Mouse (Mus musculus) thymus, adult 18-20 months (tissue): ENCODE measurements at regions not wholly inside any gene's neighbourhood (a gene's known extent, or its start where the extent isn't known, plus 50 kb on each side); places are given as distances from the start of the nearest gene placed in this dataset.
"Not testable (repeated sequence)": the region's sequence is repeated elsewhere in the genome, so short reads cannot be mapped to it uniquely, and the experiment has no call there.

Experiments used
- DNase-seq, 2 experiments: peaks; one replicate each; pipeline ENCODE4 v3.0.0; 2022; ENCODE audit warnings: mixed read lengths in 2 of 2

GRCm38 (mm10) chr16:9016040-9016761 lies 186.3 kb downstream of the 1810013L24Rik start:
- no peak for DNase-seq

DNA sequence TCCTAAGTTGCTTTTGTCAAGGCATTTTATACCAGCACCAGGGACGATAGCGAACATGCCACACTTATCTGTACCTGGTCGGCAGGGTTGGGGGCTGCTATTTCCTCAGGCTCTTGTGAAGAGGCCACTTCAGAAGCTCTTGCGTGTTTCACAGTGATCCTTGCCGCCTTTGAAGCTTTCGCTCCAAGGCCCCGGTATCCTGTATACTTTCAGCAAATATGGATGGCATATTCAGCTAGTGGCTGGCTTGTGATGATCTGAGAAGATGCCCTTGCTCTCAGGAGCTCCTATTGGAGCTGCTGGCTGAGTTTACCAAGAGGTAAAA lies 186.8 kb downstream of the 1810013L24Rik start:
- no peak for DNase-seq

GRCm38 (mm10) chr16:9030717-9031116 lies 200.8 kb downstream of the 1810013L24Rik start:
- no peak for DNase-seq

GRCm38 (mm10) chr16:9043271-9043670 lies 213.4 kb downstream of the 1810013L24Rik start:
- DNase-seq = no peak

- DNase-seq = no peak
Observed at GRCm38 (mm10) chr16:9046864-9047263, 217.0 kb downstream of the 1810013L24Rik start.

DNA sequence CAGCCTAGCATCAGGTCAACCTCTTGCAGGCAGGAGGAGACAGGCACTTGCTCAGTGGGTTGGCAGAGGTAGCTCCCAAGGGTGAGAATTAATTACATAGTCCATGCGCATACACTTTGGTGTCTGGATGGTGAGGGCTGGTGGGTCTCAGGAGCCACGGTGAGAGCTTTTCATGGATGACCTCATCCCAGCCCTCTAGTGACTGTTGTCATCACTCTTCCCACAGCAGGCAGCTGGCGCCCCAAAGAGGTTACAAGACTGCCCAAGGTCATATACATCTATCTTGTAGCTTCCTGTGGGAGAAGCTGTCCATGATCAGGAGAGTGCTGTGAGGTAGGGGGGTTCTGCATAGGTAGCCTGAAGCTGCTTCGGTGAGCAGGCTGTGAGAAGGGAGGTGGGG lies 224.5 kb downstream of the 1810013L24Rik start:
- no peak for DNase-seq

DNA sequence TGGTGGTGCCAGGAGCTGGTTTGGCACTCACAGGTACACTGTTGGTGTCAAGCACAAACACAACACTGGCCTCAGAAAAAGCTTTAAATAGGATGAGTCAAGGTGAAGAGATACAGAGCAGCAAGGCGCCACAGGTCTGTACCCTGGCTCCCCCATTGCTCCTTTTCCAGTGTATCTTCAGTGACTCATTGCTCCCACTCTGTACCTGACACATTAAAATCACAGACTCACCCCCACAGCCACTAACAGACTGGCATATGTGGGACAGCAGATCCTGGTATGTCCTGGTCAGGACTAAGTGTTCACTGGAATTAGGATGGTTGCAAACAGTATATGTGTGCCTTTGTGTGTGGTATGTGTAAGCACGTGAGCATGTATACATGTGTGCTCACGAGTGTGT lies 226.5 kb downstream of the 1810013L24Rik start:
- no peak for DNase-seq

DNA sequence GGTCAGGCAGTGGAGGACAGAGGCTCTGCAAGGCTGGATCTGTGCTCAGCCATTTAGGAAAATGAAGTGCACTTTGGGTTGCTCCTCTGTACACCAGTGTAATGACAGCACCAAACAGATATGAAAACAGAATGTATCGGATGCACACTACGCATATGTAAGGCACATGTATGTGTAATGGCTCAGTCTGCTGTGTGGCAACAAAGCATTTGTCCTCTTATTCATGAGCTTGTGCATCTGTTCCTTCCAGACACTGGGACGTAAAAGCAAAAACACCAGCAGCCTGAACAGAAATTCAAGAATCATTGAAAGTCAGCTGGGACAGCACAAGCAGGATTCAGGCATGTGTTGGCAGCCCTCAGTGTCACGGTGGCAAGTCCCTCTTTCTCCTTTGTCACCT lies 241.6 kb downstream of the 1810013L24Rik start:
- DNase-seq = no peak

DNA sequence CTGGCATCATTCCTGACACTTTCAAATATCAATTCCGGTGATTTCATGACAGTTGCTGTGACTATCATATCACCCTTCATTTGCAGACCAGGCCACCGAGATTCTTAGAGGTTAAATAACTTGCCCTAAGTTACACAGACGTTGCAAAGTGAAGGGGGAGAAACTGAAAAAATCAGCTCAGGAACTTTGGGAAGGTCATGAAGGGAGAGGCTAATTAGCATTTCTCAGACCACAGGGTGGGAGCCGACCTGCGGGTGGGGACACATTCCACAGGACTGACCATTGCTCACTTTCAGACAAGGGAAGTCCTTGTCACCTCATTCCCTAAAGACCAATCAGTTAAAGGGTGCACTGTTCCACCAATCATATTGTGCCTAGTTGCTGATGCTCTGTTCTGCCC lies 242.1 kb downstream of the 1810013L24Rik start:
- not testable (repeated sequence) for DNase-seq

DNA sequence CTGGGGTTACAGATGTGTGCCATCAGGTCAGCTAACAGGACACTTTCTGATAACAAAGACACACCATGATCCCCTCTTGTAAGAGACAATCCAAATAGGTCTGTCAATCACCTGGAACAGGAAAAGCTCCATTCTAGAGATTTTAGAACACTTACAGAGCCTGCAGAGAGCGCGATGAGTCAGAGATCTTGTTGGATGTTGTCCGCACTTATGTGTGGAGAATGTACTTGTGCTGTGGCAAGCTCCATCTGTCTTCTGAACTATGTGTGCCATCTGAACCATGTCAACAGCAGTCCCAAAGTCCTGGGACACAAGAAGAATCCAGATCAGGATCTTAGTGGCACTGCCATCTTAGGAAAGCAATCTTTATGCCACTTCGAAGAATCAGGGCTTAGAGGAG lies 244.4 kb downstream of the 1810013L24Rik start:
- DNase-seq = no peak

DNA sequence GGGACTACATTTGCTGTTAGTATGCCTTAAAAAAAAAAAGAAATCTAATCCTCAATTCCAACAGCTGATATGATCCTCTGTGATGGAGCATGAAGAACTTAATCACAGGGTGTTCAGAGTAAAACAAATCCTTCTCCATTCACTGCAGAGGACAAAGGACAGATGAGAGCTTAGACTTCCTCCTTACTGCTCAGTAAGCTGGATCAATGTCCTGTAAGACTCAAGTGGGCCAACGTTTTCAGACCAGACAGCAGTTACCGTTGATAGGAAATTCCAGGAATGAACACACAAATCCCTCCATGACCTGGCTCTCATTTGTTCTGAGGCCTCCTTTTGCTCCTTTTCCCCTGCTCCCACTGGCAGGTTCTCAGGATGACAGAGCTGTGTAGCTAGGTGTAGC lies 247.6 kb downstream of the 1810013L24Rik start:
- DNase-seq = no peak

GRCm38 (mm10) chr16:9078405-9078942 lies 248.6 kb downstream of the 1810013L24Rik start:
- no peak for DNase-seq

DNA sequence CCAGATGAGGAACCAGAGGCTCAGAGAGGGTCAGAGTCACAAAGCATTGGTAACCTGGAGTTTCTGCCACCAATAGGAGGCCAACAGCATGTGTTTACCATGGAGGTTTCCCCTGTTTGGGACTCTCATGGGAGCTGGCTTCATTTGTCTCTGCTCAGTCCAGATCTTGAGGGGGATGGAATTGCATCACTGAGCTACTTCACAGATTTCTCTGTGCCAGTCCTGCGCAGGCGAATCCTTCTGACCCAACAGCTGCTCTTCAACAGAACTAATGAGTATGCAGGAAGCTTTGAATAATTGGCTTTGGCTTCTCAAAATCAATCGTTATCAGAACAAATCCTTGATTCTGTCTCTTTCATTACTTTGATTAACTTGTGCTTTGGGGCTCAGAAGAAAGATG lies 253.1 kb downstream of the 1810013L24Rik start:
- no peak for DNase-seq

- DNase-seq = no peak
Observed at GRCm38 (mm10) chr16:9083740-9084139, 253.8 kb downstream of the 1810013L24Rik start.

- no peak for DNase-seq
Observed at GRCm38 (mm10) chr16:9084581-9084980, 254.7 kb downstream of the 1810013L24Rik start.

- DNase-seq = no peak
Observed at GRCm38 (mm10) chr16:9085133-9085532, 255.2 kb downstream of the 1810013L24Rik start.

DNA sequence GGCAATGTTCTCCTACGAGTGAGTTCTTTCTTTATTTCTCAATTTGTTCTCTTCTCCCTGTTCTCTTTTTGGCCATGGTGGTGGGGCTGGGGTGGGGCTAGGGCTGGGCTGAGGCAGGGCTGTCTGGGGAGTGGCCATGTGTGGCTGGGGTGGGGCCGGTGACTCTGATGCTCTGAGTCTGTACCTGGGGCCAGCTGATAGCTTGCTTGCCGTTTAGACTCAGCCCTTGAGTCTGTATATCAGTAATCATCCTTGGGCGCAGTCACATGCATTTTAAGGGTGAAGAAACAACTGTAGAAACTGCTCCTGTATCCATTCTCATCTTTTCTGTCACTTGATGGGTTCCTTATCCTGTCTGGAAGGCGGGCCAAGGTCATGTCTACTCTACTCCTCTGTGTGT lies 256.1 kb downstream of the 1810013L24Rik start:
- no peak for DNase-seq

GRCm38 (mm10) chr16:9091790-9092189 lies 261.9 kb downstream of the 1810013L24Rik start:
- no peak for DNase-seq

DNA sequence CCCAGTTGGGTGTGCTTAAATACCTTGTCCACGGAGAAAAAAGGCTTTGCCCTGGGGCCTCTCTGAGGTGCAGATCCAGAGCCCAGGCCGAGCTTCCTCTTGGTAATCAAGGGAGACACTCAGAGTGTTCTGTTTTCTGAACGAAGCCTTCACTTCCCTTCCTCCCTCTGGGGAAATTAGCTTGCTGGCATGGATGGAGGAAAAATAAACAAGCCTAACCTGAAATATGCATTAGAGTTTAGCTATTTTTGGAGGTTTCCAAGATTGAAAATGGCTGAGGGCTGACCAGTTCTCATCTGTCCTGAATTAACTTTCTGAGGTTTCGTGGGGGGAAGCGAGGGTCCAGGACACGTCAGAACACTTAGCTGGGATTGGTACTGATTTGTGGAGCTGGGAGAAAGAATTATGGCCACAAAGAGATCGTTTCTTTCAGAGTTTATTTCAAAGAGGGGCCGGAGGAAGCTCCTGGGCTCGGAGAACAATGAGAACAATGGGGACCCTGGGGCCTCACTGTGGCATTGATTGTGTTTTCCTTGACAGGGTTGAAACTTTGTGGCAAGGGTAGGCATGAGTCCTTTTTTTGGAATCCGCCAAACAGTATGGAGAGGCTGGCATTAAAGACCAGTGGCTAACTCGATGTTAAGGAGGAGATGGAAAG lies 262.4 kb downstream of the 1810013L24Rik start:
- no peak for DNase-seq

- DNase-seq = no peak
Observed at GRCm38 (mm10) chr16:9093593-9093992, 263.7 kb downstream of the 1810013L24Rik start.

DNA sequence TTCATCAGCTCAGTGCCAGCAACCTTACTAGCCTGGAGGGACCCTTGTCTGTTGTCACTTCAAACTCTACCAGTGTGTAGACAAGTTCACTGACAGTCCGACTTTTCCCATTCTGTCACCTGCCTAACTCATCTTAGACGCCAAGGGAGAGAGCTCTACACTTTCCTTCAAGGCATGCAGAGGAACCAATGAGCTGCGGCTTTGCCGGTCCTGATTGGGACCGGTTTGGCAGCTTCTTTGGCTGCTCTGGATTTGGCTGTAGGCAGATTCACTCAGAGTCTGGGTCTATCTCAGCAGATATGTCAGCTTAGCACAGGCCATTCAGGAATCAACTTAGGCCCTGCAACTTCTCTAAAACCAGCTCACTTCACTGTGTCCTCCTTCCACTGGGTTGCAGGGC lies 264.3 kb downstream of the 1810013L24Rik start:
- DNase-seq = no peak

- DNase-seq = no peak
Observed at GRCm38 (mm10) chr16:9106211-9106610, 276.3 kb downstream of the 1810013L24Rik start.

DNA sequence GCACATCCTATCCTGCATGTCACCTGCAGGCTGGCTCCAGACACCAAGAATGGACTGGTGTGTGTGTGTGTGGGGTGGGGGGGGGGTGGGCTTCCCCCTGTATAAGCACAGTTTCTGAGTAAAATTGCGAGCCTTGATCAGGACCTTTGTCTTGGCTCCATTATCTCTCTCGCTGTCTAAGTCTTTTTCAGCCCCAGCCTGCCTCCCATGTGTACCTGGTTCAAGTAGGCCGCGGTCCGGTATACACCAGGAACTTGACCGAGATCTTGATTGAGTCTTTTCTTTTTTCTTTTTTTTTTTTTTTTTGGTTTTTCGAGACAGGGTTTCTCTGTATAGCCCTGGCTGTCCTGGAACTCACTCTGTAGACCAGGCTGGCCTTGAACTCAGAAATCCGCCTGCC lies 276.8 kb downstream of the 1810013L24Rik start:
- DNase-seq = not testable (repeated sequence)

DNA sequence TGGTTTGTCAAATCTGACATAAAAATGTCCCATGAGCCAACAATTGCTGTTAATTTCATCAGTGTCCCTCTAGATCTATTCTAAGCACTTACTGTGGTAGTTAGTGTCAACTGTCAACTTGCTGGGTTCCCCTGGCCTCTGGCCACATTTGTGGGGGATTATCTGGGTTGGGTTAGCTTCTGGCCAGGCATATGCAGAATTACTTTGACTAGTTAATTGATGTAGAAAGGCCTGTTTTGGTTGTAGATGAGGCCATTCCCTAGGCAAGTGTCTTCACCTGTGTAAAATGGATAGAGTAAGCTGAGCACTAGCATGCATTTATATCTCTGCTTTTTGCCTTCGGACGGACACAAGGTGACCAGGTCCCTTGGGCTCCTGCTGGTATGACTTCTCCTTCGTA lies 283.9 kb downstream of the 1810013L24Rik start:
- no peak for DNase-seq
